Mouse (Mus musculus) ES-E14 (cell line): ENCODE data around the gene Gm44579.

Experiments
- MAFK ChIP-seq: IDR thresholded peaks from 2 replicates; pipeline ENCODE4 v1.6.1; 2014; ENCODE audit warnings: mild to moderate bottlenecking, low read depth, low read length, inconsistent platforms; ENCODE audit not compliant: insufficient read depth
- ZNF384 ChIP-seq: IDR thresholded peaks from 2 replicates; pipeline ENCODE4 v1.6.1; 2012; ENCODE audit warnings: low read depth, low read length, inconsistent platforms

DNA sequence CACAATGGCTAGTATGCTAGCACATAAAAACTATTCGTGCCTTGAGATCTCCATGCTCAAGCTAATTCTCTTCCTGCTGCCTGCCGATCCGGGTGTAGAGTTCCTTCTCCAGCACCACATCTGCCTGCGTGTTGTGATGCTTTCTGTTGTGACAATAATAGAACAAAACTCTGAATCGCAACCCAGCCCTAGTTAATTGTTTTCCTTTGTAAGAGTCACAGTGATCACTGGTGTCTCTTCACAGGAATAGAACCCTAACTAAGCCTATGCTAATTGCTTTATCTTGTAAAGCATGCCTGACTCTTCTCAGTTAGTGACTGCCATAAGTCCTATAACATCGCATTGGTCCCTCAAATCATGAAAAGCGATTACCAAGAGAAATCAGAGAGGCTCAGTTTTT is 5.3 kb upstream of the Gm44579 start:
- no peak for TF ChIP-seq ZNF384
- TF ChIP-seq MAFK, result no peak
